Mouse (Mus musculus) layer of hippocampus, adult 2 months (tissue): ENCODE data around the gene March7. TPM values are rescaled to one million over a fixed set of nuclear protein-coding genes. Genes with fewer than 3 reads are reported as not detected.

Source experiments
- DNase-seq, 2 experiments: peaks; one replicate each; pipeline ENCODE4 v3.0.0; 2022; ENCODE audit warnings: low spot score in 2 of 2
- H3K27ac ChIP-seq: fragments of 200-600 bp; 2 replicates; pipeline ENCODE4 v1.8.1; 2022
- H3K4me3 ChIP-seq: fragments of 200-600 bp; 2 replicates; pipeline ENCODE4 v1.8.1; 2022; ENCODE audit warnings: mild to moderate bottlenecking
- CTCF ChIP-seq: fragments of 200-600 bp; conservative IDR thresholded peaks from 2 replicates; pipeline ENCODE4 v1.8.1; 2022; ENCODE audit warnings: antibody characterized with exemption, mild to moderate bottlenecking, moderate library complexity
- total RNA-seq, 2 experiments: library from RNA; stranded (reverse); gene quantifications; 2 replicates each; pipeline ENCODE4 v1.2.3; 2021

March7 gene
- total RNA-seq, 2 experiments from 2014 or later = 64.1 to 67.3 TPM

- DNase-seq = no peak
Measured at GRCm38 (mm10) chr2:60221236-60221635, 11.5 kb downstream of the March7 start.

GRCm38 (mm10) chr2:60221954-60222353 lies 12.3 kb downstream of the March7 start:
- no peak overlapping the region for H3K4me3 ChIP-seq
- no peak for TF ChIP-seq CTCF
- DNase-seq = no peak
- no peak overlapping the region for H3K27ac ChIP-seq

More at GRCm38 (mm10) chr2:60221236-60221635, 11.5 kb downstream of the March7 start:
- no peak for TF ChIP-seq CTCF
- no peak overlapping the region for H3K4me3 ChIP-seq
- peak overlapping the region; percentile 46; the same call in 1 of the 2 replicates for H3K27ac ChIP-seq

GRCm38 (mm10) chr2:60223489-60223888 lies 13.8 kb downstream of the March7 start:
- no peak for DNase-seq
- Histone ChIP-seq H3K27ac (peak overlapping the region; percentile 36; the same call in 1 of the 2 replicates), H3K4me3 (no peak overlapping the region)
- TF ChIP-seq CTCF = no peak

GRCm38 (mm10) chr2:60228470-60228869 lies 18.8 kb downstream of the March7 start:
- Histone ChIP-seq H3K4me3 (no peak overlapping the region), H3K27ac (no peak overlapping the region)
- TF ChIP-seq CTCF = no peak
- no peak for DNase-seq

GRCm38 (mm10) chr2:60230361-60230760 lies 20.7 kb downstream of the March7 start:
- H3K27ac ChIP-seq = no peak overlapping the region
- TF ChIP-seq CTCF = no peak
- no peak for DNase-seq
- no peak overlapping the region for H3K4me3 ChIP-seq

- Histone ChIP-seq H3K4me3 (no peak overlapping the region), H3K27ac (no peak overlapping the region)
- TF ChIP-seq CTCF = no peak
- DNase-seq = no peak
Measured at GRCm38 (mm10) chr2:60233147-60233546, 23.5 kb downstream of the March7 start.

- no peak for DNase-seq
- no peak for TF ChIP-seq CTCF
- H3K27ac ChIP-seq = no peak overlapping the region
- H3K4me3 ChIP-seq = no peak overlapping the region
Measured at GRCm38 (mm10) chr2:60234506-60234905, 24.8 kb downstream of the March7 start.

GRCm38 (mm10) chr2:60252782-60253181 lies 43.1 kb downstream of the March7 start:
- TF ChIP-seq CTCF = no peak
- no peak overlapping the region for H3K27ac ChIP-seq
- DNase-seq = no peak
- H3K4me3 ChIP-seq = no peak overlapping the region

- Histone ChIP-seq H3K27ac (no peak overlapping the region), H3K4me3 (no peak overlapping the region)
- DNase-seq = no peak
- no peak for TF ChIP-seq CTCF
Measured at GRCm38 (mm10) chr2:60253506-60253905, 43.8 kb downstream of the March7 start.

GRCm38 (mm10) chr2:60256751-60257150 lies 47.1 kb downstream of the March7 start:
- no peak overlapping the region for H3K27ac ChIP-seq
- DNase-seq = no peak
- no peak for TF ChIP-seq CTCF
- H3K4me3 ChIP-seq = no peak overlapping the region

GRCm38 (mm10) chr2:60259186-60259585 lies 49.5 kb downstream of the March7 start:
- DNase-seq = no peak
- H3K4me3 ChIP-seq = no peak overlapping the region
- H3K27ac ChIP-seq = no peak overlapping the region
- no peak for TF ChIP-seq CTCF

- no peak for TF ChIP-seq CTCF
- no peak for DNase-seq
- no peak overlapping the region for H3K4me3 ChIP-seq
- H3K27ac ChIP-seq = no peak overlapping the region
Measured at GRCm38 (mm10) chr2:60260621-60261350, 51.1 kb downstream of the March7 start.

- H3K27ac ChIP-seq = no peak overlapping the region
- no peak for DNase-seq
- H3K4me3 ChIP-seq = no peak overlapping the region
- TF ChIP-seq CTCF = no peak
Measured at GRCm38 (mm10) chr2:60267567-60267966, 57.9 kb downstream of the March7 start.

GRCm38 (mm10) chr2:60269856-60270479 lies 60.3 kb downstream of the March7 start:
- no peak for TF ChIP-seq CTCF
- no peak for DNase-seq
- Histone ChIP-seq H3K27ac (no peak overlapping the region), H3K4me3 (no peak overlapping the region)
